Mouse (Mus musculus) activated CD4-positive, CD25-positive, alpha-beta regulatory T cell, adult 4 months (primary cell): Measurements from ENCODE around the gene Fblim1. TPM values are rescaled to one million over a fixed set of nuclear protein-coding genes. Genes with fewer than 3 reads are reported as not detected.

Experiments used
- ATAC-seq: one replicate; pipeline ENCODE4 v1.8.0; 2017
- polyA plus RNA-seq, 2 experiments: library from polyadenylated mRNA; unstranded; fragments of 100-300 nt; shearing (Covaris generic); gene quantifications; one replicate each; pipeline ENCODE4 v1.2.1; 2017

Fblim1 gene
- under 1 TPM in 1 of 2 experiments, not detected in 1; 0.29 TPM for polyA plus RNA-seq

DNA sequence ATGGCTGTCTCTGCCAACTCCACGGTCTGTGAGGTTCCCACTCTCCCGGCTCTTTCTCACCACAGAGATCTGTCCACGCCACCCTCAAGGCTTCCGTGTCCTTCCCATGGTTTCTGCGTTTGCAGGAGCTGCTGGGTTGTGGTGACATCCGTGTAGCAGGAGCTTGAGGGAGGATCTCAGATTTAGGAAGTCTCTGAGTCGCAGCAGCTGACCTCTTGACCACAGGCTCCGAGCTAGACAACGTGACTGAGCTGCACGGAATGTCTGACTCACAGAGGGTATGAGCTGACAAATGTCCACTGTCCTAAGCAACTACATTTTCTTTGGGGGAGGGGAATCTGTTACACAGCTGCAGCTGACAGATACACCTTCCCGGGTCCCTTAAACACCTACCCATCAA lies at the start of gene Fblim1:
Gene Fblim1, minus strand, starts transcription at position 236 of the 400 bp plus-strand sequence.
- no peak for ATAC-seq

DNA sequence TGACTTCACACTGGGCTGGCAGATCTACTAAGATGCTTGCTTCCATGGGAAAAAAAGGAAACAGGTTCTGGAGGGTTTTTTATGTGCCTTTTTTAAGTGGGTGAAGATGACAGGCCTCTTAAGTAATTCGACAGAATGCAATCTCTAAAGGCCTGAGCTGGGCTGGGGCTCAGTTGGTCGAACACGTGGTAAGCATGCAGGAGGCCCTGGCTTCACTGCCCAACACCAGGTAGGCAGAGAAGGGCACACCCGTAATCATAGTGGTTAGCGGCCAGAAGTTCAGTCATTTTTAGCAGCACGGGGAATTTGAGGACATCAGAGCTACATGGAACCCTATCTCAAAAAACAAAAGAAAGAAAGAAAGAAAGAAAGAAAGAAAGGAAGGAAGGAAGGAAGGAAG lies 48.6 kb upstream of the Fblim1 start:
- ATAC-seq = no peak

DNA sequence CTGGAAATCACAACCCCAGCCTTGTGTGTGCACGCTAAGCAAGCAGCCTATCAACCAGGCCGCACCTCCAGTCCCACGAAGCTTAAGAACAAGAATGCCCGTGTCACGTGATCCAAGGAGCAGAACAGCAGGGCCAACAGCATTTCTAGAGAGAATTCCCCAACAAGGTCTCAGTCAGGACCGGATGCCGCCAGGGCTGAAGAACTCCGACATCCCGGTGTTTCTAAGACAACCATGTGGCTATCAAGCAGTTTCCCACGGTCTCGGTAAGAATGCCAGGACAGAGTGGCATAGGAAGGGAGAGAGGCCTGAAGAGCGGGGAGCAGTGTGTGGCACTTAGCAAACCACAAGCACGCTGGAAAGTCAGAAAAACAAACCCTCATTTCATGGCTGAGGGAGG lies 47.9 kb upstream of the Fblim1 start:
- no peak for ATAC-seq

DNA sequence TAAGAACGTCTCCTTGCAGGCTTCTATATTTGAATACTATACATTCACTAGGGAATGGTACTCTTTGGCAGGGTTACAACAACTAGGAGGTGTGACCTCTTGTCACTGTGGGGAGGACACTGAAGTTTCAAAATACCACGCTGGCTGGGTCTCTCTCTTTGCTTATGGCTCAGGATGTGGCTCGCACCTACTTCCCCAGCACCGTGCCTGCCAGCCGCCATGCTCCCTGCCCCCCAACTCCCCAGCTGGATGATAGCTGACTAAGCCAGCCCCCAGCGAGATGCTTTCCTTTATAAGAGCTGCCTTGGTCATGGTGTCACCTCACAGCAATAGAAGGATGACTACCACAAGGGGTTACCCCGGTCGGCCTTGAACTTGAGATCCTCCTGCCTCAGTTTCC lies 47.1 kb upstream of the Fblim1 start:
- ATAC-seq = no peak

DNA sequence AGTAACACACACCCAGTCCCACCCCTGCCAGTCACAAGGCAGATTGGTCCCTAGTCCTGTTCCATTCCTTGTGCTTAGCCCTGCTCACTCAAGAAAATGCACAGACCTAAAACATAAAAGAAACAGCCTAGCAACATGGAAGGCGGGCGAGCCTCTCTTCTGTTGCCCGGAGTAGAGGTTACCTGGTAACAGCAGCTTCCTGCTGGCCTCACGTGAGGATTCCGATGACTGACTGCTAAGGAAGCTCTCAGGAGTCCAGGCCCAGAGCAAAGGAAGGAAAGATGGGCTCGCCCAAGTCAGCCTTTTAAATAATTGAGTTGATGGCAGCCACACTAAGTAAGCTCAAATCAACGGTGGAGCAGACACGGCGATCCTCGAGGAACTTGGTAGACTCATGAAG lies 46.0 kb upstream of the Fblim1 start:
- ATAC-seq = no peak

DNA sequence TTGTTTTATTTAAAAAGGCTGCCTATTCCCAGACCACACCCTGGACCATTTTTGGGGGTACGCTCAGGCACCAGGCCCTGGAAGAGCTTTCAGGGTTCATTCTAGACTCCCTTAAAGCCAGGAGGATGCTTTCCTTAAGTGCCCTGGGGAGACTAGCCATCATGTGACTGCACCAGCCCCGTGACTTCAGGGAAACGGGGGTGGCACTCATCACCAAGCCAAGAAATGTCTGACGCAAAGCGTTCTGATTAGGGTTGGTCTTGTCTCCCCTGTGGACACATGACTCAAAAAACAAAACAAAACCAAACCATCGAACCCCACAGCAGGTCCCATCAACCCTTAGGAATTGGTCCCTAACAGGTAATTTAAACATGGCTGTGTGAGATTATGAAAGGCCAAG lies 45.4 kb upstream of the Fblim1 start:
- no peak for ATAC-seq

DNA sequence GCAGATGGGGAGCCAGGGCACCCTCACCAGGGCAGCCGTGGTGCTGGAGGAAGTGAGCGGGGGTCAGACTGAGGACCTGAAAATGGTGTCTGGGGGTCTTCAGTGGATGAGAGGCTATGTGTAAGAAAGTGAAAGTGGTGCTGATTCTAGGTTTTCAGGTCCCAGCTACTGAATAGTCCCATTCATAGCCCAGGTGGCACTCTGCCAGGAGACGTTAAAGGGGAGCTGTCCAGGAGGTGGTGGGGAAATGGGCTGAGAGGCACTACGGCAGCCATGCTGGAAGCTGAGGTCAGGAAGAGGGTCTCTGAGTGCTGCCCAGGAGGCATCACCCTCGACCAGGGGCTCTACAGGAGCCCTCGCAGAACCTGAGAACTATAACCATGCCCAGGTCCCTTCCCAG lies 43.3 kb upstream of the Fblim1 start:
- ATAC-seq = no peak

DNA sequence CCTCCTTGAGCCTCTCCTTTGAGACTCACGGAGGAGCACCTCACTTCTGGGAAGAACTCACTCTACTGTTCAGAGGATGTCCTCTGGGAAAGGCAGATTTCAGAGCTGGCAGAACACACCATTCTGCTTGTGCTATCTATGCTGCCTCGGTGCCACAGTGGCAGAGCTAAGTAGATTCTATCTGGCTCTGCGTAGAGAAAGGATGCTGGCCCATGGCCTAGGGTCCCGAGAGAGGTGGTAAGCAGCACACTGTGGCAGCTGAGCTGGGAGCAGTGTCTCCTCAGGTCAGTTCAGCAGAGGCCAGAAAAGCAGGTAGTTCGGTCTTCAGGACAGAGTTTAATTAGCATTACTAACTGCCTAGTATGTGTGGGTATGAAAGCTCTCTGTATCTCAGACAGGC lies 42.4 kb upstream of the Fblim1 start:
- ATAC-seq = no peak

DNA sequence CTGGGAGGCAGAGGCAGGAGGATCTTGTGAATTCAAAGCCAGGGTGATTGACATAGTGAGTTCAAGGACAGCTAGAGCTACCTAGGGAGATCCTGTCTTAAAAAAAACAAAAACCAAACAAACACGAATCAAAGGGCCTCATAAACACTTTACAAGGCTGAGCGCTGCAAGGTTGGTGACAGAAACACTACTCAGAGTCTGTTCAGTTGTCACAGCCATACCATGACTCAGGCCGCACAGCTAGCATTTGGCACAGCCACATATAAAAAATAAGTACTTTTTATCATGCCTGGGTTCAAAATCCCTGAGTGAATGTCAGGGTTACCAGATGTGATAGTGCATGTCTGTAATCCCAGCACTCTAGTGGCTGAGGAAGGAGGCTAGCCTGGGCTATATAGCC lies 41.3 kb upstream of the Fblim1 start:
- no peak for ATAC-seq

DNA sequence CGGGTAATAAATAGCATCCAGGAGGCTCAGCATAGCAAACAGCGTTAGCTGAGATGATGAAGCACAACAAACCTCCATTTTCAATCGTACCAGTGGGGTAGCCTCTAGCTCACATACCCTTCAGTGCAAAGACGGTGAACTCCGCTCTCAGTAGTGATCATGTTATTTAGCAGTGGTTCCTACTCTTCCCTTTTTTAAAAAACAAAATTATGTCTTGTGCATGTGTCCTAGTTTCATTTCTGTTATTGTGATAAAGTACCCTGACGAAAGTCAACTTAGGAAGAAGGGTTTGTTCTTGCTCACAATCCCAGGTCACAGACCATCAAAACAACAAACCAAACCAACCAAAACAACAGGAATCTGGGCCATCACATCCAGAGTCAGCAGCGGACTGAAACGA lies 40.1 kb upstream of the Fblim1 start:
- no peak for ATAC-seq

DNA sequence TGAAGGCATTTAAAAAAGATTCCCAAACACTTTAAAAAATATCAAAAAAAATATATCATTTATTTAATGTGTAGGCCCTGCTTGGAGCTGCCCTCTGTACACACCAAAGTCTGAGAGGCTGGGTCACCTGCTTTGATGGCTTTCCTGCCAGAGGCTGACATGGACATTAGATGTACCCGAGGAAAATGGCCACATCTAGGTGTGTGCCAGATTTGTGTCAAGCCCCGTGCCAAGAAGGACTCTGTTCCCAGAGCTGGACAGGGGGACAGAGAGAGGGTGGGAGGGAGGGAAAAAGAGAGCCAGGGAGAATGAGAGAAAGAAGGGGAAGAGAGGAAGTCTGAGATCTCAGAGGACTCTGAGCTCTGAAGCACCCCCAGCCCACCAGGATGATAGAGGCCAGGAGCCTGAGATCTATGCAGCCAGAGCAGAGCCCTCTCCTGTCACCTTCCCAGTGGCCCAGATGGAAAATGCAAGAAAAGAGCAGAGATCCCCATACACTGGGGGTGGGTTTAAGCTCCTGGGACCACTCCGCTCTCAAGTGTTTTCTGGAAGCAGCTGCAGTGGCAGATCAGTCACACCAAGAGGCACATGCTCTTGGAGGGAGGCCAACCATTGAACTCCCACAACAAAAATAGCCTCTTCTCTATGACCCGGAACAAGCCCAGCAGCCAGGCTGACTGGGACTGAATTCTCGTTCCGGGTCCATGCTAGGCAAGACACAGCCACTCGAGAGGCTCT lies 37.4 kb upstream of the Fblim1 start:
- ATAC-seq = no peak

DNA sequence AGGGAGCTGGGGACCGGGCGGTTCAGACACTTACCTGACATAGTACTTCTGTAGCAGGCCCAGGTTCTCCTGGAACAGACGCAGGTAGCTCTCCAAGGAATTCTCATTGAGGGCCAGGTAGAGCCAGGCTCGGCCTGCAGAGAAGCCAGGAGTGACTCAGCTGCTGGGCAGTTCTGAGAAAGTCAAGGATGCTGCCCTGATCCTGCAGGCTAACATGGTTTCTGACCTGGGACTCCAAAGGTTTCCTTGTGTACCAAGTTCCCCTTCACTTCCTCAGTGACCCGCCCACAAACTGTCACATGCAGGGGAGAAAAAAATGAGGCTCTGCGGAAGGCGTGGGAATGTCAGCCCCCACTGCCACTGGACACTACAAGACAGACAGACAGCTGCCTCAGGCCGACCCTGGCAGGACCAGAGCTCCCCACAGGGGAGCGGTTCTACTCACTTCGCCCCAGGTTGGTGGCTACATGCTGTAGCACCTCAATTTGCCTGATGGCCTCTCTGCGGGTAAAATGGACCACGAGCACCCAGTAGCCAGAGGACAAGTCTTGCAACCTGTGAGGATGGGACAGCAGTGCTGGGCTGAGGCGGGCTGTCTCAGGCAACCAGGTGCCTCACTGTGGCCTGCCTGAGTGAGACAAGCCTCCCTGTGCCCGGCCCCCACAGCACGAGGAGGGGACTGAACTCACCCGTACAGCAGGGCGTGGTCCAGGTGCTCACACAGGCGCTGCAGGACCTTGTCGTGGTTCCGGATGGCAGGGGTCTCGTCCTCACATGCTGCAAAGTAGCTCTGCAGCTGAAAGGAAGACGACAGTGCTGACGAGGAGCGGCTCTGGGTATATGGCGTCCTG lies 36.3 kb upstream of the Fblim1 start:
- no peak for ATAC-seq

DNA sequence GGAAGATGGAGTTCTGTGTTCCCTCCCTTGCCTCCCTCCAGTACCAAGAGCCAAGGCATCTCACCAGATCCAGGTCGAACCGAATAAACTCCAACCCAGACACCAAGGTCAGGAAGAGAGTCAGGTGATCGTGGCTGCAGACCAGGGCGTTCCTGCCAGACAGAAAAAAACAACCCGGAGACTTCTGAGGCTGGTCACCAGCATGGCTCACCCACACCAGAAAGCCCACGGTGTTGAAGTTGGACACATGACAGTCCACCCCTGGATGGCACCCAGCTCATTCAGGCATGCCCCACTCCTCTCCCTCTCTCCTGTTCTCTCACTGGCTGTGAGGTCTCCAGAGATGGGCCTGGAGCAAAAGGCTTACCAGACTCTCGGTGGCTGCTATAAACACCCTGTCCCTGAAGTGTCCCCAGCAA lies 35.5 kb upstream of the Fblim1 start:
- ATAC-seq = no peak

DNA sequence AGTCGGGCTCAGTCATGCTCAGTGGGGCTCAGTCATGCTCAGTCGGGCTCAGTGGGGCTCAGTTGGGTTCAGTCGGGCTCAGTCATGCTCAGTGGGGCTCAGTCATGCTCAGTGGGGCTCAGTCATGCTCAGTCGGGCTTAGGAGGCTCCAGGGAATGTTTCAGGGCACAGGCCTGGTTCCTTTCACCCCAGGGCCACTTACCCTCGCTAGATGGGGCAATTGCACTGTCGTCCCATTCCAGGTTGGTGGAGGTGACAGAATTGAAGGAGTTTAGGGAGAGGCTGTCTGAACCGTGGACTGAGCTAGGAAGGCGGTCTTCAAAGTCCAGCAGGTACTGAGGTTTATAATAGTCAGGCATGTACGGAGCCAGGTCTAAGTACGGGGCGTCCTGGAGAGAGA lies 33.6 kb upstream of the Fblim1 start:
- ATAC-seq = no peak

DNA sequence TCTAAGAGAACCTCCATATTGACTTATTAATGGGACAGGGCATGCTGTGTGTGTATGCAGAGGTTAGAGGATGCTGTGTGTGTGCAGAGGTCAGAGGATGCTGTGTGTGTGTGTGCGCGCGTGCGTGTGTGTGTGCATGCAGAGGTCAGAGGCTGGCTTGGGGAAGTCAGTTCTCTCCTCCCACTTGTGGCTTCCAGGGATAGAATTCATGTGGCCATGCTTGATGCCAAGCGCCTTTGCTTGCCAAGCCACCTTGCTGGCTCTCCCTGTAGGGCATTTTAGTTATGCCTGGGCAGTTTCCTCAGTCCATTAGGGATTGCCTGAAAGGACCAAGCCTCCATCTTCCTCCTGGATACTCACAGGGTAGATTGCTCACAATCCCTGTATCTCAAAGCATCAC lies 30.8 kb upstream of the Fblim1 start:
- ATAC-seq = no peak

DNA sequence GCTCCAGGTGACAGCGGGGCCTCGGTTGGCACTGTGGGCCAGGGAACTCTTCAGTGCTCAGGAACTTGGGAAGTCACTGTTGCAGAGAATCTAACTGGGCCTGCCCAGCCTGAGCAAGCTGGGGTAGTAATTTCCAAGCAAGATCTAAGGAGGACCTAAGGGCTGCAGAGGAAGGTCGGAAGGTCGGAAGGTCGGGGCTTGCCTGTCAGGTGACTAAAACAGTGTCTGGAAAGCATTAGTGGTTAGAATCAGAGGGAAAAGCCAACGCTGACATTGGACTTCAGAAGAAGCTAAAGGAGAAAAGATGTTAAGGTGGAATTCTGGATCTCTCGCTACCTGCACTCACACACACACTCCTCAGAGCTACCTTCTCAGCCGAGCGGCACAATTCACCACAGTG lies 30.1 kb upstream of the Fblim1 start:
- ATAC-seq = no peak

DNA sequence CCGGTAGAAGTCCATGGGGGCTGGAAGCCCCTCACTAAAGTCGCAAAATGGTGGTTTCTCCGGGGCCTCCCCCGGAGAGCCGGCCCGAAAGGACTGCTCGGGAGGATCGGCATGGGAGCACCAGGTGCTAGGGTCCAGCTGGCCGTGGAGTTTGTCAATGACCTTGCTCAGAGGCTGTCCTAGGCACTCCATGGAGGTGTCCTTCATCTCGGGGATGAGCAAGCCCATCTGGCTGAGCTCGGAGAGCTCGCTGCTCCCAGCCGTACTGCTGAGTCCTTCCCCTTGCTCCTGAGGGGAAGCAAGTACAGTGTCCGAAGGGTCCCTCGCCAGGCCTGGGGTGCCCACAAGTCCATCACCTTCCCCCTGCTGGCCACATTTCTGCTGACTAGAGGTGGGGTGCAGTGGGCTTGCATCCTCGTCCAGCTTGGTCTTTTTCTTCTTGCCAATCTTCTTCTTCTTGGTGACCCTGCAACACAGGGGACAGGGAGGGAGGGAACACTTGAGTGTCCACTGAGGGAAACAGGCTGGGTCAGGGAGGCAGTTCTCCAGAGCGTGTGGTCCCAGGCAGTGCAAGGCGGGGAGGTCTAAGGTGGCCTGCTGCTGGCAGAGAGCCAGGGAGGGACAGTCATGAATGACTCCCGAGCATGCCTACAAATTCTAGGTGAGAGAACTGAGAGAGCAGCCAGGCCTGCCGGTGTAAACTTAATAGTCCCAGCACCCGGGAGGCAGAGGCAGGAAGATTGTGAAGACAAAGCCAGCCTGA lies 26.4 kb upstream of the Fblim1 start:
- no peak for ATAC-seq

DNA sequence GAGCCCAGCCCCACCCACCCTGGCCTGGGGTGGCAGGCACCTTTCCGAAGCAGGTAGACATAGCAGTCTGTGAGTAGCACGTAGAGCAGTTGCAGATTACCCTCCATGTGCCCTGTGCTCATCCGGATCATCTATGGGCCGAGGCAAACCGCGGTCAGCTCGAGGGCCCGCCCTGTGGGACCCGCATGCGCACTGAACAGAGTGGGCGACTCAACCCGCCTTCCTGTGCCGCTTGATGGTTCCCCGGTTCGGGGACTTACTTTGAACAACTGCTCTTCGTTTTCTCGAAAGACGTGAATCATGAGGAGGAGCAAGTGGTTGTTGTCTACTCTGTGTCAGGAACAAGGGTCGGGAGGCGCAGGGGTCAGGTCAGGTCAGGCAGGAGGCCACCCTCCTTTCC lies 25.4 kb upstream of the Fblim1 start:
- ATAC-seq = no peak

DNA sequence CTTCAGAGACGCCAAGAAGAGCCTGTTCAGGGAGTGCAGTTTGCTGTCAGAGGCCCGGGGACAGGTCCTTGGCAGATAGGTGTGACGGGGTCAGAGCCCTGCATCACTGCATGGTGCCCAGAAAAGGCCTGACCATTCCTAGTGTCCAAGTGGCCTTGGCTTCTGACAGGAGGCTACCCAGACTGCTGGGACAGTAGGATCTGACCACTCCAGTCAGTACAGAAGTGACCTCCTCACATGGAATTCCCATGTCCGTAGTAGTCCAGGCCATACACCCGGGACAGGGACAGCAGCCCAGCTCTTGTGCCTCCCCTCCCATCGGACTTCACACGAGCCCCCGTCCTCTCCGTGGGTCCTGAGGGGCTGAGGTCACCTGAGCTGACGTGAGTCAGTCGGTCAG lies 24.1 kb upstream of the Fblim1 start:
- ATAC-seq = no peak

DNA sequence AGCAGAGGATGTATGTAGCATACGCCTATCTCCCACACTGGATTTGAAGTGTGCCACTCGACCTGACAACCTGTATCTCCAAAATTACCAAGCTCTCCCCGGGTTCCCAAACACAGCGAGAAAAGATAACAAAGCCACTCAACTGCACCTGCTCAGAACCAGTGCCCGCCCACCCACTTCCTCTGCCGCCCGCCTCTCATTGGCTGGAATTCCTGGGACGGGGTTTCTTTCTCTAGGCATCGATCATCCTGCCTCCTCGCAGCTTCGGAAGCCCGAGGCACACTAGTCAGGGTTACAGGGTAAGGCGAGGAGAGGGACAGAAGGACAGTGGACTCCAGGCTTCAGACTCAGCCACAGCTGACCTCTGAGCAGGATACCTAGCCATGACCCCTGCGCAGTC lies 22.8 kb upstream of the Fblim1 start:
- no peak for ATAC-seq

DNA sequence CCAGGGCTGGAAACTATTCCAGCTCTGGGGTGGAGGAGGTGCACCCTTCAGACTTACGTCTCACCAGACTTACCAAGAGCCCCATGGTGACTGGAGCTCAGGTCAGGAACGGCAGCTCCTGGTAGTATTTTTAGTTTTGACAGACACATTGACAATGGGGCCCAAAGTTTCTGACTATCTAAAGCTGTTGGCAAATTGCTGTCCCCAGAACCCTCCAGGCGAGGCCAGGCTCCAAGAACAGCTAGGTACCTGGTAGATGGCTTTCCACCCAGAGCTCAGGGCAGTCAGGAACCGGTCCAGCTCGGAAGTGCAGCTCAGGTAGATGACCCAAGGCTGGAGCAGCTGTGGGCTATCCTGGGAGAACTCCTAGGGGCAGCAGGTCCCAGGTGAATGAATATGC lies 21.6 kb upstream of the Fblim1 start:
- ATAC-seq = no peak

DNA sequence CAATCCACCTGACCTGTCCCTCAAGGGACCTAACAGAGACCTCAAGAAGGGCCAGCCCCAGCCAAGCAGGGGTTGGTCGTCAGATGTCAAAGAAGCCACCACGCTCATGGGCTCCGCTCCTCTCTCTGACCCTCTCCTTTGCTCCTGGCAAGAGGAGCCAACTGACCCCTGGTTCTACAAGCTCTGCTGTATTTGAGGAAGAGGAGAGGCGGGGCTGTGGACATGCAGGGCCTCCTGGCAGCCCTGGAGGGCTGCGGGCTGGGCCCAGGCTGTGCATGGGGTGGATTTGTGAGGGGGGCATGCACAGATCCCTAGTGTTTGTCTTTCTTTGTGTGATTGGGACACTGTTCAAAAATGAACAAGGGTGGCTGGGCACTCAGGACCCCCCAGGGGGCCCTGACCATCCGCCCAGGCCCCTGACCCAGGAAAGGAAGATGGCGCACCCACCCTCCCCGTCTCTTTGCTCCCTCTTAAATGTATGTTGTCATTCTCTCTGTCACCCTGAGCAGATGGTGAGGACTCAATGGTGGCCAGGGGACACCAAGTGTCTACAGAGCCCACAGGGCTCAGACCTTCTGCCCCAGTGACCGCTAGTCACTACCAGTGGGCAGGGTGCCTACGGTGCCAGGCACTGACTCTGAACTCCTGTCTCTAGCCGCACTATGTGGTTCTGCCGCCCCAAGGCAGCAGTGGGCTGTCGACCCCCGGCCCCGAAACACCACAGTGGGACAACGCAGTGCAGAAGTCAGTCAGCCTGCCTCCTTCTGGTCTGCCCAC lies 20.1 kb upstream of the Fblim1 start:
- no peak for ATAC-seq
